Mouse (Mus musculus): ENCODE results near the gene Gpcpd1.

Gene Gpcpd1

DNA sequence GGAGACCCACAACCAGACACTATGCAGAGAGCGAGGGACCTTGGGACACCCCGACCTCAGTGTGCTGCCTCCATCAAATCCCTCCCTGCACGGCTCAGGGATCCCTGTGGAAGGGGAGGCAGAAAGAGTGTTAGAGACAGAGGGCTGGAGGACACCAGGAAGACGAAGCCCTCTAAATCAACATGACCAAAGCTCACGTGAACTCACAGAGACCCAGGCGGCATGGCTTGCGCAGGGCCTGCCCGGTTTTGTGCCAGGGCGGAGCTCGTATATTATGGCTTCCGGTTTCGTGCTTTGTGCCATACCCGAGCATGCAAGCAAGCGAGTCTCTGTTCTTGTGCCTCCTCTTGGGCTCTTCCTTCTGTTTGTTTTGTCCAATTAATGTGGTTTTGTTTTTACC lies 72.5 kb downstream of the Gpcpd1 start:
- TF ChIP-seq GATA4 (IDR thresholded peaks at IDR 0.05; ENCODE audit: insufficient replicate concordance, low read length): no peak

DNA sequence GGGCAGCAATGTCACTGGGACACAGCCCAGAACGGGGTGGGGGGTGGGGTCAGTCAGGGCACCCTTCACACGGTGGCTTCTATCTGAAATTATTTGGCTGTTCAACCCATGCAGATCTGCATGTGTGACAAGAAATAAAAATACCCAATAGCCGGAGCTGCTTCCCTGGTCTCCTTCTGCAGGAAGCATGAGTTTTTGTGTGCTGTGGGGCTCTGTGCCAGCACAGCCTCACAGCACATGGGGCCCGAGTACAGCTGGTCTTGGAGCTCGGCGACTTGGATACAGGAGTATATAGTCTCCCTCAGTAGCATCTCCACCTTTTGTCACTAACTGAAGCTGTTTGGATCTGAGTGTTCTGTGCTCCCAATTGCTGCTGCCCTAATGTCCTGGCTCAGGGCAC lies 73.2 kb downstream of the Gpcpd1 start:
- no peak for TF ChIP-seq GATA4 (IDR thresholded peaks at IDR 0.05; ENCODE audit: insufficient replicate concordance, low read length)

DNA sequence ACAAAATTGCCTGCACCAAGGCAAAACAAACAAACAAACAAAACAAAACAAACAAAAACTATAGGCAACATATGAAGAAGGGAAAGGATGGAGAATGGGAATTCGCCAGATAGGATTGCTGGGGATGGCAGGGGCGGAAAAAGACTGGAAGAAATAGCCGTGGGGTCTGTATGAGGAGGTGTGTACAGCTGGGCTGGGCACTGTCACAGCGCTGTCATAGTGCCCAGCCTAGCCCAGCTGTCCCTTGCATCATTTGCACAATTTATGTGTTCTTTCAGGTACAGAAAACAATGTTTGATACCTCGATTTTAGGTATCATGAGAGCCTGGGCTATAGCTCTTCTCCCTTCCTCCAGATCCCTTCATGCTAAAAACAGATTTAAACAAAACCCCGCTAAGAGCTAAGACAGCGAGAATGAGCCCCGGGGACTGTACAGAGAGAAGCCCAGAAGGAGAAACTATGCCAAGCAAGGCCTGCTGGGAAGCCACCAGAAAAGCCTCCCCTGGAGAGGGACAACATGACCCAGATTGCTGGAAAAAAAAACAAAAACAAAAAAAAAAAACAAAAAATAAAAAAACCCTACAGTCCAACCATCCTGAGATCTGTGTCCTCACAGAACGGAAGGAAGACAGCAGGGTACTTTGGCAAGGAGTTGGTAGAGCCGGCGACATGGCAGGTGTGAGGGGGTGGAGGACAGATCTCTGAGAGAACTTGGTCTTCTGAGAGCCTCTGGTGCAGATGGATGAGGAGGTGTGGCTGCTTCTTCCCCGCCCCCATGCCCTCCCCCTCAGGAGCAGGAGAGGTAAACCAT lies 74.0 kb downstream of the Gpcpd1 start:
- TF ChIP-seq GATA4 (IDR thresholded peaks at IDR 0.05; ENCODE audit: insufficient replicate concordance, low read length): no peak

DNA sequence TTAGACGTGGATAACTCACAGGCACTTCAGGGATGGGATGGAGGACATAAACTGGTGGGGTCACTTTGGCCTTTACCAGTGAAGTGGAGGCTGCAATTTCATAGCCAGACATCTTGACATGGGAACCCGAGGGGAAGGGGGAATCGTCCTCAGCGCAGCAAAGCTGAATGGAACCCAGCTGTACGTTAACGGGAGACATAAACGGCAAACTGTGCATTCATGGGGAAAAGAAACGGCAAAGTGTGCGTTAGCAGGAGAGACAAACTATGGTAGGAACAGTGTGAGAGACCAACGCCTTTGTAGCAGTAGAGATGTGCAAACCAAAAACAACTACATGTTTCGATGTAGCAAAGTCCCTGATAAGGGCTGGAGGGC lies 74.6 kb downstream of the Gpcpd1 start:
- no peak for TF ChIP-seq GATA4 (IDR thresholded peaks at IDR 0.05; ENCODE audit: insufficient replicate concordance, low read length)

DNA sequence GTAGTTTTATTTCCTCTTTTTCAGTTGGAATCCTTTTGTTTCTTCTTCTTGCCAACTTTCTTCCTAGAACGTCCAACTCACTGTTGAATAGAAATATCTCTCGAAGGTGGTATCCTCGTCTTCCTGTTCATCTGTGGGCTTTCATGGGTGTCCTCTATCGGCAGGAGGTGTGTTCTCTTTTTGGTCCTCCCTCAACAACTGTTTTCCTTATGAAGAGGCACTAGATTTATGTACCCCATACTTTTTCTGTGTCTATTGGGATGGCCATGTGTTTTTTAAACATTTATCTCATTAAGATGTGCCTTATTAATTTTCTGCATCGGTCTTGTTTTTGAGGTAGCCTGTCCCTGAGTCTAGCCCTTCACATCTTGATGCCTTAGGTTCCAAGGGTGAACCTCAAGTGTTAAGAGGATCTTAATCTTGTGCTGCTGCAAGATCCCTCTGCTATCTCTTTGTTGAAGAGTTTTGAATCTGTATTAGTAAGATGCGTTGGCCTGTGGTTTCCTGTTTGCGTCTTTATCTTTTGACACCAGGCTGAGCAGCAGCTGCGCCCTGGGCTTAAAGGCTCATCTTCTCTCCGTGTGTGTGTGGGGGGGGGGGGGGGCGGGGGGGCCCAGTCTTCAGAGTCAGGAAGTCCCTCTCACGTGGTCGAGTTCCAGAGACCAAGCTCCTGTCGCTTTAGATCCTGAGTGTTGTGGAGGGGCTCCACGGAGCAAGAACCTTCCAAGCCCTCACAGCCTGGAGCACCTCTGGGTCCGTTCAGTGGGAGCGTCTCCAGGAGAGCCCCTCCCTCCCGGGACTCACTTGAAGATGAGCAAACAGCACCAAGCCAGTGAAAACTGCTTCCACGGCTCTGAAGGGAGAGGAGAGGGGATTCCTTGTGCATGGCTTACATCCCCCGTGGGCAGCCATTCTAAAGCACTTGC lies 75.2 kb downstream of the Gpcpd1 start:
- TF ChIP-seq GATA4 (IDR thresholded peaks at IDR 0.05; ENCODE audit: insufficient replicate concordance, low read length): no peak

DNA sequence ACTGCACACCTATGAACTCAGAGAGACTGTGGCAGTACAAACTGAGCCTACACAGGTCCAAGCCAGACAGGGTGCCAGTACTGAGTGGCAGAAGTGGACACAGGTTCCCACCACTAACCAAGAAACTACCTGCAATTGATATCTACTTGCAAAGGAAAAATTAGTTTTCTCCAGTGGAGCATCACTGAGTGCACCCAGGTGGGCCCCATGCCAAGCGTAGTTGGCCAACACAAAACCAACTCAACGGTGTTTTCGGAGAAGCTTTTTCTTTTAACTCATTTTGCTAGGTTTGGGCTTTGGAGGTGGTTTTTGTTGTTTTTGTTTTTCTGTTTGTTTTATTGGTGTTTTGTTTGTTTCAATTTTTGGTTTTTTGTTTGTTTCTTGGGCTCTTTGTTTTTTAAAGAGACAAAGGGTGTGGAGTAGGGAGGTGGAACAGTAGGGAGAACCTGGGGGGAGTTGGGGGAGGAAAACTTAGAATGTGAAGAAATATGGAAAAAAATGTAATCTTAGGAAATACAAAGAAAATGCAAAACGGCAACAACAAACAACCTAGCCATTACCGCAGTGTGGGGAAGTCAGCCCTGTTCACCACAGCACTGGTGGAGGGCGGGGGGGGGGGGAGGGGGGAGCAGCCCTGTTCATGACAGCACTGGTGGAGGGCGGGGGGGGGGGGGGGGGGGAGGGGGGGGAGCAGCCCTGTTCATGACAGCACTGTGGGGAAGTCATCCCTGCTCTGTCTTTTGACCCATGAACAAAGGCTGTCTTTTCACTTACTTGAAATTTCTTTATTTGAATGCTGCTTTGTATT lies 76.3 kb downstream of the Gpcpd1 start:
- no peak for TF ChIP-seq GATA4 (IDR thresholded peaks at IDR 0.05; ENCODE audit: insufficient replicate concordance, low read length)

DNA sequence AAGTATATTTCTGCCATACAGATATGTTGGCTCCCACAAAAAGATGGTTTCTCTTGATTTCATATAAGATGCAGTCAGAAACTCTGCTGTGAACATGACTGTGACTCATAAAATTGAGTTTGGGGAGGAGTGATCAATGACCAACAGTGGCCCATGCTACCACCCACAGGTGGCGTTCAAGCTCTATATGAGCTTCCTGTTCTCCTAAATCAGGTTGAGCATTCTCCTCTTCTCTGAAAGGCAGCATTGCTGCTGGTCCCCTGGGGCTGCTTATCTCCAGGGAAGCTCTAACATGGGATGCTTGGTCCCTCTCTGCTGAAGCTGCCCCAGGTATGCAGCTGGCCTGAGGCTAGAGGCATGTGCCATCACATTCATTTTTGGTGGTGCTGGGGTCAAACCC lies 77.8 kb downstream of the Gpcpd1 start:
- TF ChIP-seq GATA4 (IDR thresholded peaks at IDR 0.05; ENCODE audit: insufficient replicate concordance, low read length): no peak

DNA sequence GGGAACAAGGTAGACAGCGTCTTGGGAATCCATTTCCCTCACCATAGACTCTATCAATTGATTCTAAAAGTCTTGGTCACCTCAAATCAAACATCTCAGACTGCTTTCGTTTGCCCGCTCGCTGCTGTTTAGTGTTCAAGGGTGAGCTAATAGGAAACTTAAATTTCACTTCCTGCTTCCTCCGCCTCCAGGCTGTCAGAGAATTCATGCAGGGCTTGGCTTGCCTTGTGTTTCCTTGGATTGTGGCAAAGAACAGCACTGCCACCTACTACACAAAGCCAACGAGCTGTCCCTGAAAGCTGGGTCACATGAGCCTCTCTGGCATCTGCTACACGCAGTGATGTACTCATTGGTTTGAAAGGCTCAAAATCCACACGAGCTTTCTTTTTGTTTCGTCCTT lies 78.3 kb downstream of the Gpcpd1 start:
- no peak for TF ChIP-seq GATA4 (IDR thresholded peaks at IDR 0.05; ENCODE audit: insufficient replicate concordance, low read length)

DNA sequence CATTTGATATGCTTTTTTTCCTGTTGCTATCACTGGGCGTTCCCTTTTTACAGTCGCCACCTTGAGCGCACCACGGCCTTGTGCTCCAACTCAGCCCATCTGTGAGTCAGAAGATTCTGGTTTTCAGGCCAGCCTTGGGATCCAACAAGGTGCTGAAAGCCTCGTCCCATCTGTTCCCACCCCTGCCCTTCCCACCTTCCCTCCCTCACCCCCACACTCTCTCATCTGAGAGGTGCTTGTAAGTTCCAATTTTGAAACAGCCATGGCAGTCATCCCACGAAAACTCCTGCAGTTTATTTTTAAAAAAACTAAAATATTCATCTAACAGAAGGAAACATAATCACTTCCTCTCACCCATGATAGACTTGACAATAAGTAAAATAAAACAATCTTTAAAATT lies 80.0 kb downstream of the Gpcpd1 start:
- no peak for TF ChIP-seq GATA4 (IDR thresholded peaks at IDR 0.05; ENCODE audit: insufficient replicate concordance, low read length)

DNA sequence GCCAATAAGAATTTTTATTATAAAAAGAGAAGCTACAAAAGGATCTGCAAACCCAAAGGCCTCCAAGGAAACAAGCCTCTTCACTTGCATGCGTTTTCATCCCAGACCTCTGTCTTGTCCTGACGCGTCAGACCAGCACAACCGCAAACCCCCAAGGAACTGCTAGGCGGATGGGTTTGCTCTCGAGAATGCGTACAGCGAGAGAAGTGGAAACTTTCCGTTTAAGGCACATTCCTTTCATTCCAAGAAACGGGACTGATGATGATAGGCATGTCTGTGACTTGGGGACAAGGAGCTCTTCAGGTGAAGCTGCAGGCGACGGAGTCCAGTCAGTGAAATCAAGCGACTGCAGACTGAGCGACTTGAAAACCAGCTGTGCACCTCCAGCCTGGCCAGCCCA lies 80.4 kb downstream of the Gpcpd1 start:
- no peak for TF ChIP-seq GATA4 (IDR thresholded peaks at IDR 0.05; ENCODE audit: insufficient replicate concordance, low read length)

DNA sequence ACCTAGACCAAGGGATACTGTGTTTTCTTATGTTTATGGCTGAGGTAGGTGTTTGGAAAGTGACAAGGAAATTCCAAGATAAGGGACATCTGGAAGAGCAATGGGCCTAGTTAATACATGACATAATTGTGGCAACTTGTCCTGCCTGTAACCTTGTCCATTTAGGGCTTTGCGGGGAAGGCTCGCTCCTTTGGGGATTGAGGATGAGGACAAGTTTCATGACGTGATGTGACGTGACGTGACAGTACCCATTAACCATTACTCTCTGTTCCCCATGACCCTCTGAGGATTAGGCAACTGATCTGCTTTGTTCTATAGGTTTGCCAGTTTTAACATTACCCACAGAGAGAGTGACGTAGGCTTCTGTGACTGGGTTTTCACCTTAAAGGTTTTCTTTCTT lies 81.7 kb downstream of the Gpcpd1 start:
- TF ChIP-seq GATA4 (IDR thresholded peaks at IDR 0.05; ENCODE audit: insufficient replicate concordance, low read length): no peak

DNA sequence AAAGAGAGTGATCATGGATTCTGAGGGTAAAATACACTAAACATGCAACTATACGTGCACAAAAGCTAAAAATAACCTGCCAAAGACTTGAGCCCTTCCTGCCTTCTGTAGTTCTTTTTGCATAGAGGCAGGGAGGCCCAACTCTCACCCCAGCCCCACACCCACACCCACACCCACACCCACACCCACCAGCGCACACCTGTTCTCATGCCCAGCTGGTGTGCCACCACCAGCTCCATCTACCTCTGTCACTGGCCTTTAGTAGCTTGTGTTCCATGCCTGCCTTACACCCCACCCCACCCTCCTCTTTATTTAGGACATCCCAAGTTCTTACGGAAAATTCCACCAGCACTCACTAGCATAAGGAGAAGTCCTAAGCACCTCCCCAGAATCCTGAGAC lies 89.2 kb downstream of the Gpcpd1 start:
- no peak for TF ChIP-seq GATA4 (IDR thresholded peaks at IDR 0.05; ENCODE audit: insufficient replicate concordance, low read length)

DNA sequence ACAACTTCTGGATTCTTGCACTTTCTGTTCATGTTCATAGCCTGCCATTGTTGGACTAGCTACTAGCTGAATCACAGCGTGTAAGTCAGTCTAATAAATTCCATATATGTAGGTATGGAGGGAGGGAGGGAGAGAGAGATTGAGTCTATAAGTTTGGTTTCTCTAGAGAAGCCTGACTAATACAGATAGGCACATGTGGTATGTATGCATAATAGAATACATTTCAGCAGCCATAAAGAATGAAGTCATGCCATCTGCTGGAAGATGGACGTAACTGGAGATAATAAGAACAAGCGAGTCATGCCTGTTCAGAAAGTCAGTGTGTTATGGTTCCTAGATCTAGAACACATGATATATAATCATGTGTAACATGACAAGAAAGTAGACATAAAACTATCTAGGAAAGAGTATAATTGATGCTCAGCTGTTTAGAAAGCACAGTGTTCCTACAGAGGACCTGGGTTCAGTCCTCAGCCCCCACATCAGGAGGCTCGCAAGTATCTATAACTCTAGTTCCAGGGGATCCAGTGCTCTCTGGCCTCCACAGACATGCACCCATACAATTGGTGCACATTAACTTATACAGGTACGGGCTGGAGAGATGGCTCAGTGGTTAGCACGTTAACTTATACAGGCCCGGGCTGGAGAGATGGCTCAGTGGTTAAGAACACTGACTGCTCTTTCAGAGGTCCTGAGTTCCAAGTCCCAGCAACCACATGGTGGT lies 90.0 kb downstream of the Gpcpd1 start:
- TF ChIP-seq GATA4 (IDR thresholded peaks at IDR 0.05; ENCODE audit: insufficient replicate concordance, low read length): no peak

DNA sequence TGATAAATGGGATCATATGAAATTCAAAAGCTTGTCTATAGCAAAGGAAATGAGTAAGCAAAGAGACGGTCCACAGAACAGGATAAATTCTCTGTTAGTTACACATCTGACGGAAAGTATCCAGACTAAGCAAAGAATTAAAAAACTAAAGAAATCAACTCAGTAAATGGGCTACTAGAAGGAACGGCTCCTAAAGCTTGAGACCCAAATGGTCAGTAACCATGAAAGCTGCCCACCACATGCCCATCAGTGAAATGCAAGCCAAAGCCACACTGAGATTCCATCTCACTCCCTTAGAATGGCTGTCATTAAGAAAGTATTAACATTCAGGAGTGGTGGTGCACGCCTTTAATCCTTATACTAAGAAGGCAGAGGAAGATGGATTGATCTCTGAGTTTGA lies 94.3 kb downstream of the Gpcpd1 start:
- no peak for TF ChIP-seq GATA4 (IDR thresholded peaks at IDR 0.05; ENCODE audit: insufficient replicate concordance, low read length)

DNA sequence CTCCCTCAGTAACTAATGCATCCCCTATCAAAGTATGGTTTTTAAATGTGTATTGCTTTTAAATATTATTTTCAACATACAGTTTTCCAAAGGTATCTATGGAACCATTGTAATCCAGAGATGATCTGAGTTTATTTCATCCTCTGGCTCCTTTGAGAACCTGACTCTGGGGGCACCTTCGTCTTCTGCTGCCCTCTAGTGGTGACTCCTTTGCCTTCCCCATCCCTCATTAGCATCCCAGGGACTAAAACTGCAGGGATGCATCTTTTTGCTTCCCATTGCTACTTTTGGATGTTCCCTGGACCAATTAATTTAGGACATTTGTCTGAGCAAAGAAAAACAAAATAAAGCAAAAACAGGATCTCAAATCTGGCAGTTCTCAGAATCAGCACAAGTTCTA lies 102.1 kb downstream of the Gpcpd1 start:
- TF ChIP-seq GATA4 (IDR thresholded peaks at IDR 0.05; ENCODE audit: insufficient replicate concordance, low read length): no peak

Measured in liver, adult (tissue).